Mouse (Mus musculus) embryonic fibroblast, embryonic 13.5 days (primary cell): ENCODE data around the gene Vmn1r115.
"Not testable (repeated sequence)": the region's sequence is repeated elsewhere in the genome, so short reads cannot be mapped to it uniquely, and the experiment has no call there.

Experiments used
- CTCF ChIP-seq: IDR thresholded peaks from 2 replicates; pipeline ENCODE4 v1.5.1; 2011; ENCODE audit warnings: mild to moderate bottlenecking, control low read depth, low read length, moderate library complexity, borderline replicate concordance; ENCODE audit not compliant: insufficient read depth
- POLR2A ChIP-seq: IDR thresholded peaks from 2 replicates; pipeline ENCODE4 v1.6.1; 2011; ENCODE audit warnings: low read depth, mild to moderate bottlenecking, control low read depth, low read length, moderate library complexity

DNA sequence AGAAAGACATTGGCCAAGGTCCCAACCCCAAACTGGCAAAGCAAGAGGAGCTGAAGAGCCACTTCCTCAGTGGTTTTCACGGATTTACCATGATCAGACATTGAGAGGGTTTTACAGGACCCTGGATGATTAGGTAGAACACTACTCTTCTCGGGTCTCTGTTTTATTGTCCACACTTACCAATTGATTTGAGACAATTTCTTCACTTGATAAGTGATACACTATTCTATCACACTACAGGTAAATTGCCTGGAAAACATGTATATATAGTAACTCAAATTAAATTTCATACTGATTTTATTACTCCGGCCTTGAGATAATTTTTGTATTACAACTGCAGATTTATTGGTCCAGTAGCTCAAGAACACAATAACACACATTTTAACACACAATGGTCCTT, at the start of gene Vmn1r115:
- TF ChIP-seq POLR2A, CTCF: not testable (repeated sequence)
